Mouse (Mus musculus): ENCODE measurements around the gene Otub1.

The Otub1 gene

GRCm38 (mm10) chr19:7205326-7205725 lies 790 bp downstream of the Otub1 start:
- DNase-seq = no peak

- DNase-seq = no peak
Measured at GRCm38 (mm10) chr19:7204898-7205297, 1.2 kb downstream of the Otub1 start.

- DNase-seq = no peak
Measured at GRCm38 (mm10) chr19:7200427-7200826, 5.7 kb downstream of the Otub1 start.

GRCm38 (mm10) chr19:7199089-7199488 lies 7.0 kb downstream of the Otub1 start:
- DNase-seq = no peak

- no peak for DNase-seq
Measured at GRCm38 (mm10) chr19:7197445-7197844, 8.7 kb downstream of the Otub1 start.

- peak; percentile 72 for DNase-seq
Measured at GRCm38 (mm10) chr19:7196741-7197270, 9.3 kb downstream of the Otub1 start.

DNA sequence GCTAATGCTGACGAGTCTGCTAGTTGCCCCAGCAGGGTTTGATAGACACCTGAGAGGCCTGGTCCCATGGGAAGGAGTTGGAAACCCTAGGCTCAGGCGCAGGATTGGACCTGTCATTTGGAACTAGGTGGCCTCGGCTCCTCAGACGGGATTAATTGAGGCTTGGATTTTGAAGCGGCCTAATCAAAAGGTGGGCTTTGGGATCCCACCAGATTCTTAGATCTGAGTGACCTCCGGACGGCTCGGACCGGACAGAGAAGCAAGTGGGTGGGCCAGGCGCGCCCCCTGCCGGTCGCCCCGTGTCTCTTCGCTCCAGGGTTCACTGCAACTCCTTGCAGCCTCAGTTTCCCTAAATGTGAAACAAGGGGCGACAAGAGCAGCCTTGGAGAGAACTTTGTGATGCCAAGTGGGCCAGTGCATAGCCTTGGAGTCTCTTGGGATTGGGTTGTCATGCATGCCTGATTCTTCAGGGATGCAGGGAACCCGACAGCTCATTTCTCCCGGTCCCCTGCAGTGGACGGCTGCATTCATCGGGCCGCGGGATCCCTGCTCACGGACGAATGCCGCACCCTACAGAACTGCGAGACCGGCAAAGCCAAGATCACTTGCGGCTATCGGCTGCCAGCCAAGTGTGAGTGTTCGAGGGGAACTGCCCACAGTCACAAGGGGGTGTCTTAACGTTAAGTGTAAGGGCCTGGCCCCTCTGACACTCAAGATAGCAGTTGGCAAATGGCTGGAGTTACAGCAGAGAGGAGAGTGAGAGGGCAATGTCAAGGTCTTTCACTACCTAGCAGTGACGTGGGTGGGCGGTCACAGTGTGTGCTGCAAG lies 10.0 kb downstream of the Otub1 start:
- peak; percentile 79 for DNase-seq

DNA sequence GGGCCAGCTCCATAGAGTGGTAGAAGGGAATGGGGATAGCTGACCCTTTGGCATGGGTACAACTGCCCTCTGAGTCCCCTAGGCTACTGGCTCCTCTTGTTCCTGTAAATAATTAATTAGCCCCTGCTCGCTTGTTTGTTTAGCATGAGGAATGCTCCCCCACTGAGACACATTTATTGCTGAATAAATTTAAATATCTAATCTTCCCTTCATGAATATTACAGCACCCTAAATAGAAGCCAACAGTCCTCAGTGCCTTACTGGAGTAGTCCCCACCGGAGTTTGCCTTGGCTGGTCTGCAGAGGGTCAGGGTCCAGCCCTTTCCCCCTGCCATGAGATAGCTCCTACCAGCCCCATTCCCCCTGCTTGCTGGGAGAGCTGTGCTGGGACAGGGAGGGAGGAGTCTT lies 13.6 kb downstream of the Otub1 start:
- DNase-seq = no peak

GRCm38 (mm10) chr19:7191639-7192038 lies 14.5 kb downstream of the Otub1 start:
- no peak for DNase-seq

DNA sequence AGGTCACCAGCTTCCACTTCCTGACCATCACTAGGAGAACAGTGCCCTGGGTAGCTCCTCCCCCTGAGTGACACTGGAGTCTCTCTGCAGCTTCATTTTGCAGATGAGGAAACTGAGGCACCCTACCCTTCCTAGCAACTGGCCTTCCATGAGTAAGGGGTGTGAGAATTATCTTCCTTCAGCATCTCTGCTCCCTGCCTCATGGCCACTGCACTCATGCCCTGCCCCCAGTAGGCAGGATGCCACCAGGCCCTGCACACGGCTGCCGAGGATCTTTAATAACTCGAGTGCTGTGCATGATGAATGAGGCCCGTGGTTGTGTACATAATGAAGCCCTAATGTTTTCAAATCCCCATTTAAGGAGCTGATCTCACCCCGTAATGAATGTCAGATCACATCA lies 15.1 kb downstream of the Otub1 start:
- no peak for DNase-seq

- no peak for DNase-seq
Measured at GRCm38 (mm10) chr19:7189026-7189425, 17.1 kb downstream of the Otub1 start.

GRCm38 (mm10) chr19:7187157-7187556 lies 19.0 kb downstream of the Otub1 start:
- no peak for DNase-seq

GRCm38 (mm10) chr19:7185715-7186291 lies 20.3 kb downstream of the Otub1 start:
- DNase-seq = peak; percentile 78

DNA sequence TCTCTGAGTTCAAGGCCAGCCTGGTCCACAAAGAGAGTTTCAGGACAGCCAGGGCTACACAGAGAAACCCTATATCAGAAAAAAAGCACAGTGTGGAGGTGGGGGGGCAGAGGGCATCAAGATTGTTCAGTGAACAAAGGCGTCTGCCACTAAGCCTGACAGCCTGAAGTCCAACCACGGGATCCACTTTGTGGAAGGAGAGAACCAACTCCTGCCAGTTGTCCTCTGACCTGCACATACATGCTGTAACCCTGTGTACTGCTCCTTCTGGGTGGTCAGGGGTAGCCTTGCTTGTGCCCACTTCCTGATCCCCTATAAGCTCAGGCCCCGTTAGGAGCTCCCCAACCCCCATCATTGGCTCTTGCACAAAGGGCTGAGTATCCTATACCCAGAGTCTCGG lies 21.1 kb downstream of the Otub1 start:
- DNase-seq = no peak

GRCm38 (mm10) chr19:7183419-7183818 lies 22.7 kb downstream of the Otub1 start:
- no peak for DNase-seq

DNA sequence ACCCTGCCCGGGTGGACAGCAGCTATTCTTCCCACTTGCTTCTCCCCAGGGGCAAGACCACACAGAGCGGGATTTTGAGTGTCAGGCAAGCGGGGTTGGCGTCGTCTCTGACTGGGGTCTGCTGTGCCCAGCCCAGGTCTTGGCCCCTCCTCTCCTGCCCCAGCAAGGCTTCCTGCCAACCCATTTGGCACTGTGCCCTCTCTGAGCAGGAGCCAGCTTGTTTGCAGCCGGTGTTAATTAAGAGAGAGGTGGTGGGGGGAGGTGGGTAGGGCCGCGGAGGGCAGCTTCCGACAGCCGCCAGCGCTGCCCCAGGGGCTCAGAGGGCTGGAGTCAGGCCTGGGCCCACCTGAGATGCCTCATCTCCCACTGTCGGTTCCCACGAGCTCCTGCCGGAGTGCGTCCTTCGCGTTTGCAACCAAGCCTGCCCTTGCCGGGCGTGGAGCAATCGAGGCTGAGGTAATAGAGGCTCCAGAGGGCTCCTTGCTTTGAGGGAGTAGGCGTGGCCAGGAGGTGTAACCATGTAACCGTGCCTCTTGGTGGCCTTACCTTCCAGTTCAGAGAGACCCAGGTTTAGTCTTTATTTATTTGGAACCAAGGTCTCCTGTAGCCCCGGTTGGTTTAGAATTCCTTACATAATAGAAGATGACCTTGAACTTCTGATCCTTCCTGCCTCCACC lies 23.7 kb downstream of the Otub1 start:
- peak; percentile 51 for DNase-seq

GRCm38 (mm10) chr19:7181496-7181895 lies 24.6 kb downstream of the Otub1 start:
- no peak for DNase-seq

DNA sequence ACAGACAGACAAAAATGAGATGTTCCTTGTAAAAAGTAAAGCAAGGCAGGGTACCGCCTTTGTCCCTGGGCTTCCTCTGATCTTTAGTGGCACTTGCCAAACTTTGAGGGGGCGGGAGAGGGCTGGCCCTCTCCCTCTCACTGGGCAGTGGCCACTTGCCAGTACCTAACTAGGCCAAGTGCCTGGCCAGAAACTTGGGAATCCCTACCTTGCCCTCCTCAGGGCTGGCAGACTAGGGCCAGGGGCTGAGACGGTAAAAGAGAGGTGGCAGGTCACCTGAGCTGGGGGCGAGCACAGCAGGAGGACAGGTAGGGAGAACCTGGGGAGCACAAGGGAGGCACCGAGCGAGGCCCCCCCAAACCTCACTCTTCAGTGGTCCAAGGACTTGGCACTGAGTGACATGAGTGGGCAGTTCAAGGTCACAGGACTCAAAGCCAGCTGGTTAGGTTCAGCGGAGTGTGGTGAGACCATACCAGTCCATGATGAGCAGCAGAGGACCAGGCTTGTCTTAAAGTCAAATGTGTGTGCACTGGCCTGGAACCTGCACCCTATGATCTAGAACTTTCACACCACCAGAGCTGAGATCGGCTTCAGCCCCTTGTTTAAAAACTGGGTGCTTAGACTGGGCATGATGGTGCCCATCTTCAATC lies 25.2 kb downstream of the Otub1 start:
- DNase-seq = no peak

GRCm38 (mm10) chr19:7178841-7179452 lies 27.2 kb downstream of the Otub1 start:
- DNase-seq = no peak

GRCm38 (mm10) chr19:7177804-7178511 lies 28.2 kb downstream of the Otub1 start:
- no peak for DNase-seq

DNA sequence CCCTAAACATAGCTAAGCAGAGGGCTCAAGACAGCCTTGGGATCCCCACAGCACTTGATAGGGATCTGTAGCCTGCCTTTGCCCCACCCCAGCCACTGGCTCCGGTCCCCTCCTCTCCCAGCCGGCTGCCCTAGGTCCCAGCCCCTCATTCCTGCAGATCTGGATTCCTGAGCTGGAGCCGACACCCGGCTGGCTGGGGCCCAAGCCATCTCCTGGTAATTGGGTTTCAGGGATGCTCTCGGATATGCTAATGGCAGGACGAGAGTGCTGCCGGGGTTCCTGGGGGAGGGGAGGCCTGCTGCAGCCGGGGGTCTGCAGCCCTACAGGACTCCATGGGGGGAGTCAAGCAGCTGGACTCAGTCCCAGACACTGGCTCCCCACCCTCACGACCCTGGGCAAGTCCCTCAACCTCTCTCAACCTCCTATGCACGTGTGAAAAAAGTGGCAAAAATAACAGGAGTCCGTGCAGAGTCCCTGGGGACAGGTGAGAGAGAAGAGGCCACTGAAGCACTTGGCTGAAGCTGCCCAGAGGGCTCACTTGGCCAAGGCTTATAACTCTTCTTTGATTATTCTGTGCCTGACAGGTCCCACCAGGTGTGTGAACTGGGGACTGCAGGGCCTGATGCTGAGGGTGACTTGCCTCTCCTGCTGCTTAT lies 29.9 kb downstream of the Otub1 start:
- DNase-seq = no peak
